Mouse (Mus musculus): ENCODE measurements around the gene Cep19.
A peak's percentile ranks its signal among the peaks of the same experiment; 100 is the strongest.

DNA sequence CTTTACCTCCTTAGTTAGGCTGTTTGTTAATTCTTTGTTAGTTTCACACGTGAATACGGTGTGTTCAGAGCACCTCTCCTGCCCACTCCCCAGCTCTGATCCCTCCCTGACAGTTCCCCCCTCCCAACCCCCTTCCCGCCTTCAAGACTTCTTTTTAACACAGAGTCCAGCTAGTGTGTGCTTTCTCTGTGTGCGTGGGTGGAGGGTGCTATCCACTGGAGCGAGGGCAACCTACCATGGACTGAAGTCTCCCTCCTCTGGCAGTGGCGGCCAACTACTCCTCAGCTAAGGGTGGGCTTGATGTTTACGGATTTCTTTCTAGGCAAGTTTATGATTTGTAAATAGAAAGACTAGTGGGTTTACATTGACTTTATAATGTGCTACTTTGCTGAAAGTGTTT is 8.6 kb downstream of the Cep19 start:
- peak; percentile 16; the same call in 1 of the 2 replicates for TF ChIP-seq CTCF (IDR thresholded peaks at IDR 0.05)
- TF ChIP-seq EP300 (IDR thresholded peaks at IDR 0.05), result no peak
